ENCODE assay signal across 8 mouse cellular contexts in the genomic region with DNA sequence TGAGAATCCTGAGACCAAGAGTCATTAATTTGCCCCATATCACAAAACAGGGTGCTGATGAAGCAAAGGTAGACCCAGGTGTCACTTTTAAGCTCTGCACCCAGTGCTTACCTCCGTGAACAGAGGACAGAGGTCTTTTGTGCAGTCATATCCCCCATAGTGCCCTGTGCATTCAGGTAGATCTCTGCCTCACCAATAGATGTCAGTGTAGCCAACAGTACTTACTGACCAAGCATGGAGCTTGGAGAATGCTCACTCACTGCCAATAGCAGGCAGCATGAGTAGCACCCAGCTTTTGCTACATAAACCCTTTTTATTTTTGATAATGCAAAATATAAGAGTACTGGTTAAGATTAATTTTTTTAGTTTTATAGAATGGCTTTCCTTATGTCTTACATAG.
A peak's percentile ranks its signal among the peaks of the same experiment; 100 is the strongest.
DNase-seq lines count a peak whose midpoint lies in the region; ATAC-seq and TF ChIP-seq lines count a peak whose summit lies in the region.

No protein-coding gene starts in this region.

- no peaks in the 10 kb centered on the region for H3K9me3 ChIP-seq in heart, postnatal 0 days (replicated peaks; ENCODE audit: control insufficient read depth, low read length)
- H3K9me3 ChIP-seq in heart, embryonic 12.5 days (replicated peaks): no peaks in the 10 kb centered on the region
- no peaks in the 10 kb centered on the region for H3K9me3 ChIP-seq in kidney, postnatal 0 days (replicated peaks; ENCODE audit: low read length)

- no peak for TF ChIP-seq EP300 in heart, postnatal 0 days (IDR thresholded peaks at IDR 0.05; ENCODE audit: low read depth)

- H3K4me3 ChIP-seq in heart, postnatal 0 days (ENCODE audit: low read depth, low read length): no peak overlapping the region
- no peak overlapping the region for H3K4me3 ChIP-seq in heart, embryonic 12.5 days
- H3K4me3 ChIP-seq in kidney, postnatal 0 days (replicated peaks; ENCODE audit: low read depth, low read length): no peak overlapping the region

- no peak overlapping the region for H3K27ac ChIP-seq in heart, postnatal 0 days (ENCODE audit: low read depth)
- H3K27ac ChIP-seq in heart, embryonic 12.5 days (ENCODE audit: poor library complexity, severe bottlenecking): no peak overlapping the region
- H3K27ac ChIP-seq in kidney, postnatal 0 days: no peak overlapping the region

- DNase-seq in heart, postnatal 0 days (ENCODE audit: low spot score): peak; percentile 70
- DNase-seq in ES-CJ7 (ENCODE audit: low read depth, low spot score): peak; percentile 50
- peak; percentile 59 to 68 for DNase-seq in cerebellum, postnatal 14 days
- peak; percentile 65 for DNase-seq in kidney, postnatal 0 days (ENCODE audit: low spot score)
- DNase-seq in retina, embryonic 14.5 days (ENCODE audit: low spot score): peak; percentile 45
- DNase-seq in right cerebral cortex, postnatal 4 days: no peak
- no peak for DNase-seq in urinary bladder, postnatal 10 days (ENCODE audit: low spot score)

- no peaks in the 10 kb centered on the region for H3K27me3 ChIP-seq in heart, postnatal 0 days (ENCODE audit: control insufficient read depth, insufficient read depth, low read length)
- H3K27me3 ChIP-seq in heart, embryonic 12.5 days (replicated peaks): no peaks in the 10 kb centered on the region
- no peaks in the 10 kb centered on the region for H3K27me3 ChIP-seq in kidney, postnatal 0 days (ENCODE audit: insufficient read depth, low read length)

- peak; percentile 81 for ATAC-seq in heart, postnatal 0 days (ENCODE audit: insufficient read depth, low read depth)
- ATAC-seq in heart, embryonic 12.5 days (ENCODE audit: insufficient number of reproducible peaks, low FRiP score): no peak
- 0 out of 2 replicates have a peak, but pooled peaks have one; percentile 61 for ATAC-seq in kidney, postnatal 0 days (replicated peaks; ENCODE audit: low FRiP score, low read depth)

- H3K9ac ChIP-seq in heart, postnatal 0 days (replicated peaks; ENCODE audit: low read depth, low read length): no peak overlapping the region
- no peak overlapping the region for H3K9ac ChIP-seq in heart, embryonic 12.5 days
- no peak overlapping the region for H3K9ac ChIP-seq in kidney, postnatal 0 days (ENCODE audit: low read depth, low read length)

- WGBS in heart, postnatal 0 days: 27% methylated on average over 1 of the region's 1 CpGs
- 40% methylated on average over 1 of the region's 1 CpGs for WGBS in heart, embryonic 12.5 days
- WGBS in kidney, postnatal 0 days: 20% methylated on average over 1 of the region's 1 CpGs

- H3K4me2 ChIP-seq in heart, postnatal 0 days (ENCODE audit: low read depth, low read length): no peak overlapping the region
- H3K4me2 ChIP-seq in heart, embryonic 12.5 days: no peak overlapping the region
- H3K4me2 ChIP-seq in kidney, postnatal 0 days (ENCODE audit: low read length): no peak overlapping the region

- no peaks in the 10 kb centered on the region for H3K36me3 ChIP-seq in heart, postnatal 0 days (replicated peaks; ENCODE audit: control insufficient read depth, insufficient read depth, low read length)
- H3K36me3 ChIP-seq in heart, embryonic 12.5 days: no peaks in the 10 kb centered on the region
- no peaks in the 10 kb centered on the region for H3K36me3 ChIP-seq in kidney, postnatal 0 days (ENCODE audit: insufficient read depth, low read length)

- peak; percentile 84 for TF ChIP-seq CTCF in heart, postnatal 0 days (IDR thresholded peaks at IDR 0.05; ENCODE audit: low read depth)
- TF ChIP-seq CTCF in kidney, postnatal 0 days (IDR thresholded peaks at IDR 0.05; ENCODE audit: low read depth): peak; percentile 70

- H3K4me1 ChIP-seq in heart, postnatal 0 days (ENCODE audit: control insufficient read depth, insufficient read depth): no peaks in the 10 kb centered on the region
- H3K4me1 ChIP-seq in heart, embryonic 12.5 days (replicated peaks): no peaks in the 10 kb centered on the region
- no peaks in the 10 kb centered on the region for H3K4me1 ChIP-seq in kidney, postnatal 0 days (replicated peaks; ENCODE audit: insufficient read depth, low read length)

Comparison
In these comparisons a context has a peak if more than half of its experiments do, and no peak if none do; other contexts are left out.
1. DNase-seq: peak in heart, postnatal 0 days (single experiment), ES-CJ7 (single experiment), cerebellum, postnatal 14 days (2 of 2), kidney, postnatal 0 days (single experiment) and retina, embryonic 14.5 days (single experiment); none in right cerebral cortex, postnatal 4 days (single experiment) and urinary bladder, postnatal 10 days (single experiment).